Mouse (Mus musculus): ENCODE measurements around the gene Srcin1. TPM values are rescaled to one million over a fixed set of nuclear protein-coding genes. Genes with fewer than 3 reads are reported as not detected.

Srcin1 gene
- polyA plus RNA-seq, 1 experiment from 2014 or later: 0.64 TPM

GRCm38 (mm10) chr11:97590227-97590960 lies 14.4 kb upstream of the Srcin1 start:
- Histone ChIP-seq H3K4me2 (replicated peaks; ENCODE audit: low read depth, low read length) (no peak overlapping the region), H3K4me1 (ENCODE audit: control insufficient read depth, insufficient read depth, low read length) (no peaks in the 10 kb centered on the region), H3K9me3 (ENCODE audit: control insufficient read depth, low read depth, low read length) (no peaks in the 10 kb centered on the region), H3K27me3 (ENCODE audit: control insufficient read depth, insufficient read depth, low read length) (no peaks in the 10 kb centered on the region), H3K36me3 (ENCODE audit: control insufficient read depth, insufficient read depth, low read length) (no peaks in the 10 kb centered on the region), H3K9ac (replicated peaks; ENCODE audit: low read depth, low read length) (no peak overlapping the region), H3K4me3 (ENCODE audit: low read depth, low read length) (no peak overlapping the region), H3K27ac (ENCODE audit: low read length) (no peak overlapping the region)
- WGBS: 41% methylated on average over 24 of the region's 24 CpGs
- no peak for ATAC-seq (ENCODE audit: insufficient number of reproducible peaks, insufficient read depth, low FRiP score, low read depth)

DNA sequence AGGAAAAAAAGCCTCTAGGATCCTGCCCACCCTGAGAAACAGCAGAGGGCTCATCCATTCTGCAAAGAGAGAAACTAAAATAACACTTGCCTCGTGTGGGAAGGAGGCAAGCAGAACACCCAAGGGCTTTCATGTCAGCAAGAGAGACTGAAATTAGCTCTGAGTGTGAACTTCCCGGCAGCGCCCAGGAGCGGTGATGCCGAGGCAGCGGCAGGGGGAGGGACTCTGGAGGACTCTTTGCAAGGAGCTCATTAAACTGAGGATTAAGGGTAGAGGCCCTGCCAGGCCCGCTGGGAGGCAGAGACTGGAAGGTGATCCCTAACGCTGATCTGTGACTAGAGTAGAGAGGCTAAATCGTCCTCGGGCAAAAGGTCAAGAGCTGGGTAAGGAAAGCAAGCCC lies 13.2 kb upstream of the Srcin1 start:
- Histone ChIP-seq H3K27me3 (ENCODE audit: control insufficient read depth, insufficient read depth, low read length) (no peaks in the 10 kb centered on the region), H3K36me3 (ENCODE audit: control insufficient read depth, insufficient read depth, low read length) (no peaks in the 10 kb centered on the region), H3K4me1 (ENCODE audit: control insufficient read depth, insufficient read depth, low read length) (no peaks in the 10 kb centered on the region), H3K4me3 (ENCODE audit: low read depth, low read length) (no peak overlapping the region), H3K4me2 (replicated peaks; ENCODE audit: low read depth, low read length) (no peak overlapping the region), H3K9ac (replicated peaks; ENCODE audit: low read depth, low read length) (no peak overlapping the region), H3K27ac (ENCODE audit: low read length) (no peak overlapping the region), H3K9me3 (ENCODE audit: control insufficient read depth, low read depth, low read length) (no peaks in the 10 kb centered on the region)
- WGBS: 7% methylated on average over 10 of the region's 10 CpGs
- no peak for ATAC-seq (ENCODE audit: insufficient number of reproducible peaks, insufficient read depth, low FRiP score, low read depth)

- Histone ChIP-seq H3K27ac (ENCODE audit: low read length) (peak overlapping the region; percentile 21; the same call in 1 of the 2 replicates), H3K9me3 (ENCODE audit: control insufficient read depth, low read depth, low read length) (no peaks in the 10 kb centered on the region), H3K27me3 (ENCODE audit: control insufficient read depth, insufficient read depth, low read length) (no peaks in the 10 kb centered on the region), H3K36me3 (ENCODE audit: control insufficient read depth, insufficient read depth, low read length) (no peaks in the 10 kb centered on the region), H3K9ac (replicated peaks; ENCODE audit: low read depth, low read length) (no peak overlapping the region), H3K4me3 (ENCODE audit: low read depth, low read length) (no peak overlapping the region), H3K4me2 (replicated peaks; ENCODE audit: low read depth, low read length) (no peak overlapping the region), H3K4me1 (ENCODE audit: control insufficient read depth, insufficient read depth, low read length) (no peaks in the 10 kb centered on the region)
- peak; percentile 84 for ATAC-seq (ENCODE audit: insufficient number of reproducible peaks, insufficient read depth, low FRiP score, low read depth)
- WGBS: 46% methylated on average over 10 of the region's 10 CpGs
These were observed 9.9 kb upstream of the Srcin1 start for GRCm38 (mm10) chr11:97585932-97586331.

GRCm38 (mm10) chr11:97584476-97584875 lies 8.5 kb upstream of the Srcin1 start:
- WGBS: 71% methylated on average over 7 of the region's 7 CpGs
- ATAC-seq (ENCODE audit: insufficient number of reproducible peaks, insufficient read depth, low FRiP score, low read depth): no peak

GRCm38 (mm10) chr11:97579088-97579857 lies 3.3 kb upstream of the Srcin1 start:
- Histone ChIP-seq H3K4me2 (replicated peaks; ENCODE audit: low read depth, low read length) (no peak overlapping the region), H3K36me3 (ENCODE audit: control insufficient read depth, insufficient read depth, low read length) (no peaks in the 10 kb centered on the region), H3K27ac (ENCODE audit: low read length) (no peak overlapping the region), H3K9ac (replicated peaks; ENCODE audit: low read depth, low read length) (no peak overlapping the region), H3K4me3 (ENCODE audit: low read depth, low read length) (no peak overlapping the region), H3K4me1 (ENCODE audit: control insufficient read depth, insufficient read depth, low read length) (peaks cover 4% of the 10 kb centered on the region; the same call in 1 of the 2 replicates), H3K9me3 (ENCODE audit: control insufficient read depth, low read depth, low read length) (no peaks in the 10 kb centered on the region), H3K27me3 (ENCODE audit: control insufficient read depth, insufficient read depth, low read length) (peaks cover 7% of the 10 kb centered on the region)
- 20% methylated on average over 10 of the region's 10 CpGs for WGBS
- no peak for ATAC-seq (ENCODE audit: insufficient number of reproducible peaks, insufficient read depth, low FRiP score, low read depth)

More at GRCm38 (mm10) chr11:97584476-97584875, 8.5 kb upstream of the Srcin1 start:
- H3K4me3 ChIP-seq (ENCODE audit: low read depth, low read length): no peak overlapping the region
- H3K4me2 ChIP-seq (replicated peaks; ENCODE audit: low read depth, low read length): no peak overlapping the region
- no peak overlapping the region for H3K9ac ChIP-seq (replicated peaks; ENCODE audit: low read depth, low read length)
- H3K9me3 ChIP-seq (ENCODE audit: control insufficient read depth, low read depth, low read length): no peaks in the 10 kb centered on the region
- H3K27me3 ChIP-seq (ENCODE audit: control insufficient read depth, insufficient read depth, low read length): no peaks in the 10 kb centered on the region
- H3K27ac ChIP-seq (ENCODE audit: low read length): no peak overlapping the region
- no peaks in the 10 kb centered on the region for H3K4me1 ChIP-seq (ENCODE audit: control insufficient read depth, insufficient read depth, low read length)
- no peaks in the 10 kb centered on the region for H3K36me3 ChIP-seq (ENCODE audit: control insufficient read depth, insufficient read depth, low read length)

GRCm38 (mm10) chr11:97578286-97578685 lies 2.3 kb upstream of the Srcin1 start:
- WGBS: 21% methylated on average over 2 of the region's 2 CpGs

GRCm38 (mm10) chr11:97575638-97576037 lies 348 bp downstream of the Srcin1 start:
- no peaks in the 10 kb centered on the region for H3K9me3 ChIP-seq (ENCODE audit: control insufficient read depth, low read depth, low read length)
- peak overlapping the region; percentile 99 for H3K4me2 ChIP-seq (replicated peaks; ENCODE audit: low read depth, low read length)
- peak overlapping the region; percentile 57 for H3K4me3 ChIP-seq (ENCODE audit: low read depth, low read length)
- WGBS: 1% methylated on average over 18 of the region's 18 CpGs
- no peaks in the 10 kb centered on the region for H3K36me3 ChIP-seq (ENCODE audit: control insufficient read depth, insufficient read depth, low read length)
- peaks cover 8% of the 10 kb centered on the region for H3K4me1 ChIP-seq (ENCODE audit: control insufficient read depth, insufficient read depth, low read length)
- H3K27me3 ChIP-seq (ENCODE audit: control insufficient read depth, insufficient read depth, low read length): peaks cover 26% of the 10 kb centered on the region
- peak; percentile 57; the same call in 1 of the 2 replicates for ATAC-seq (ENCODE audit: insufficient number of reproducible peaks, insufficient read depth, low FRiP score, low read depth)
- H3K27ac ChIP-seq (ENCODE audit: low read length): no peak overlapping the region
- H3K9ac ChIP-seq (replicated peaks; ENCODE audit: low read depth, low read length): peak overlapping the region; percentile 55

More at GRCm38 (mm10) chr11:97578286-97578685, 2.3 kb upstream of the Srcin1 start:
- H3K4me2 ChIP-seq (replicated peaks; ENCODE audit: low read depth, low read length): no peak overlapping the region
- no peak overlapping the region for H3K27ac ChIP-seq (ENCODE audit: low read length)
- no peak for ATAC-seq (ENCODE audit: insufficient number of reproducible peaks, insufficient read depth, low FRiP score, low read depth)
- H3K4me1 ChIP-seq (ENCODE audit: control insufficient read depth, insufficient read depth, low read length): peaks cover 8% of the 10 kb centered on the region; the same call in 1 of the 2 replicates
- no peak overlapping the region for H3K4me3 ChIP-seq (ENCODE audit: low read depth, low read length)
- H3K36me3 ChIP-seq (ENCODE audit: control insufficient read depth, insufficient read depth, low read length): no peaks in the 10 kb centered on the region
- H3K9me3 ChIP-seq (ENCODE audit: control insufficient read depth, low read depth, low read length): no peaks in the 10 kb centered on the region
- H3K9ac ChIP-seq (replicated peaks; ENCODE audit: low read depth, low read length): no peak overlapping the region
- H3K27me3 ChIP-seq (ENCODE audit: control insufficient read depth, insufficient read depth, low read length): peaks cover 17% of the 10 kb centered on the region

- ATAC-seq (ENCODE audit: insufficient number of reproducible peaks, insufficient read depth, low FRiP score, low read depth): peak; percentile 38; the same call in 1 of the 2 replicates
- Histone ChIP-seq H3K9me3 (ENCODE audit: control insufficient read depth, low read depth, low read length) (no peaks in the 10 kb centered on the region), H3K27ac (ENCODE audit: low read length) (no peak overlapping the region), H3K4me2 (replicated peaks; ENCODE audit: low read depth, low read length) (peak overlapping the region; percentile 99), H3K4me3 (ENCODE audit: low read depth, low read length) (peak overlapping the region; percentile 57), H3K4me1 (ENCODE audit: control insufficient read depth, insufficient read depth, low read length) (peaks cover 8% of the 10 kb centered on the region), H3K36me3 (ENCODE audit: control insufficient read depth, insufficient read depth, low read length) (no peaks in the 10 kb centered on the region), H3K9ac (replicated peaks; ENCODE audit: low read depth, low read length) (peak overlapping the region; percentile 55), H3K27me3 (ENCODE audit: control insufficient read depth, insufficient read depth, low read length) (peaks cover 26% of the 10 kb centered on the region)
- 0% methylated on average over 37 of the region's 62 CpGs for WGBS
These were observed 911 bp downstream of the Srcin1 start for GRCm38 (mm10) chr11:97575075-97575474.
